Mouse (Mus musculus): ENCODE data around the gene Skil.
"Not testable (repeated sequence)": the region's sequence is repeated elsewhere in the genome, so short reads cannot be mapped to it uniquely, and the experiment has no call there.

The Skil gene

GRCm38 (mm10) chr3:31123098-31123497 is 28.2 kb downstream of the Skil start:
- DNase-seq (ENCODE audit: extremely low read depth, insufficient read length, low spot score) = no peak

- DNase-seq (ENCODE audit: extremely low read depth, insufficient read length, low spot score) = no peak
Measured at GRCm38 (mm10) chr3:31126303-31126702, 31.4 kb downstream of the Skil start.

GRCm38 (mm10) chr3:31126848-31127247 is 32.0 kb downstream of the Skil start:
- DNase-seq (ENCODE audit: extremely low read depth, insufficient read length, low spot score) = no peak

GRCm38 (mm10) chr3:31129766-31130165 is 34.9 kb downstream of the Skil start:
- no peak for DNase-seq (ENCODE audit: extremely low read depth, insufficient read length, low spot score)

- no peak for DNase-seq (ENCODE audit: extremely low read depth, insufficient read length, low spot score)
Measured at GRCm38 (mm10) chr3:31133664-31134063, 38.8 kb downstream of the Skil start.

- DNase-seq (ENCODE audit: extremely low read depth, insufficient read length, low spot score) = no peak
Measured at GRCm38 (mm10) chr3:31134246-31134645, 39.4 kb downstream of the Skil start.

- no peak for DNase-seq (ENCODE audit: extremely low read depth, insufficient read length, low spot score)
Measured at GRCm38 (mm10) chr3:31134696-31135095, 39.8 kb downstream of the Skil start.

GRCm38 (mm10) chr3:31136591-31136990 is 41.7 kb downstream of the Skil start:
- not testable (repeated sequence) for DNase-seq (ENCODE audit: extremely low read depth, insufficient read length, low spot score)

GRCm38 (mm10) chr3:31138454-31139424 is 43.9 kb downstream of the Skil start:
- no peak for DNase-seq (ENCODE audit: extremely low read depth, insufficient read length, low spot score)

GRCm38 (mm10) chr3:31141621-31142020 is 46.8 kb downstream of the Skil start:
- no peak for DNase-seq (ENCODE audit: extremely low read depth, insufficient read length, low spot score)

- DNase-seq (ENCODE audit: extremely low read depth, insufficient read length, low spot score) = not testable (repeated sequence)
Measured at GRCm38 (mm10) chr3:31145222-31145621, 50.4 kb downstream of the Skil start.

GRCm38 (mm10) chr3:31145641-31146290 is 50.9 kb downstream of the Skil start:
- DNase-seq (ENCODE audit: extremely low read depth, insufficient read length, low spot score) = peak; percentile 51

- DNase-seq (ENCODE audit: extremely low read depth, insufficient read length, low spot score) = no peak
Measured at GRCm38 (mm10) chr3:31148595-31148994, 53.7 kb downstream of the Skil start.

- no peak for DNase-seq (ENCODE audit: extremely low read depth, insufficient read length, low spot score)
Measured at GRCm38 (mm10) chr3:31149706-31150105, 54.8 kb downstream of the Skil start, which contains the start of gene Cldn11. Gene Cldn11 (plus strand): TSS chr3:31149920.

- DNase-seq (ENCODE audit: extremely low read depth, insufficient read length, low spot score) = no peak
Measured at GRCm38 (mm10) chr3:31152108-31152507, 57.2 kb downstream of the Skil start.

- no peak for DNase-seq (ENCODE audit: extremely low read depth, insufficient read length, low spot score)
Measured at GRCm38 (mm10) chr3:31156126-31156525, 61.3 kb downstream of the Skil start.

- no peak for DNase-seq (ENCODE audit: extremely low read depth, insufficient read length, low spot score)
Measured at GRCm38 (mm10) chr3:31157776-31158175, 62.9 kb downstream of the Skil start.

GRCm38 (mm10) chr3:31160046-31160445 is 65.2 kb downstream of the Skil start:
- DNase-seq (ENCODE audit: extremely low read depth, insufficient read length, low spot score) = no peak

GRCm38 (mm10) chr3:31161336-31161735 is 66.5 kb downstream of the Skil start:
- no peak for DNase-seq (ENCODE audit: extremely low read depth, insufficient read length, low spot score)

- no peak for DNase-seq (ENCODE audit: extremely low read depth, insufficient read length, low spot score)
Measured at GRCm38 (mm10) chr3:31162860-31163259, 68.0 kb downstream of the Skil start.

- no peak for DNase-seq (ENCODE audit: extremely low read depth, insufficient read length, low spot score)
Measured at GRCm38 (mm10) chr3:31165803-31166202, 70.9 kb downstream of the Skil start.
